Mouse (Mus musculus): ENCODE measurements around the gene Acyp1. TPM values are rescaled to one million over a fixed set of nuclear protein-coding genes. Genes with fewer than 3 reads are reported as not detected.

The Acyp1 gene
- polyA plus RNA-seq, 1 experiment: 17.7 TPM

DNA sequence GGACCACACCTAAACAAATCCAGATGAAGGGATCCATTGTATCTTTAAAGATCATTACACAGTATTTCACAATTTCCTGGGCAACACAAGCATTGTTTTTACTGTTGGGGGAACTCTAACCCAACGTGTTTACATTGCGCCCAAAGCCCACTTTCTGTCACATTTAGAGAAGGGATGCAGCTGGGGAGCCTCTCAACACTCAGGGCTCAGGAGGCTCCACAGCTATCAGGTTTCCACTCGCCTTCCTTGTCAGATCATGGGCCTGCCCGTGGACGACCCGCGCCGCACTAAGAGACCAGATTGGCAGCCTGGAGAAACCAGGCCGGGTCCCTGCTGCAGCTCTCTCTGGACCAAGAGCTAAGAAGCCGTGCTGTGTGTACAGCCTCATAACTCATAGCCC lies 14.7 kb downstream of the Acyp1 start:
- H3K4me1 ChIP-seq (ENCODE audit: control insufficient read depth, insufficient read depth, low read length): peaks cover 3% of the 10 kb centered on the region; the same call in 1 of the 2 replicates
- no peak overlapping the region for H3K4me3 ChIP-seq (ENCODE audit: insufficient read depth, low read length)
- H3K27ac ChIP-seq (ENCODE audit: insufficient read depth, low read length): no peak overlapping the region
- TF ChIP-seq POLR2A (IDR thresholded peaks at IDR 0.05; ENCODE audit: low read depth, low read length) (no peak), CTCF (IDR thresholded peaks at IDR 0.05; ENCODE audit: borderline replicate concordance, insufficient read depth, low read length) (no peak)

DNA sequence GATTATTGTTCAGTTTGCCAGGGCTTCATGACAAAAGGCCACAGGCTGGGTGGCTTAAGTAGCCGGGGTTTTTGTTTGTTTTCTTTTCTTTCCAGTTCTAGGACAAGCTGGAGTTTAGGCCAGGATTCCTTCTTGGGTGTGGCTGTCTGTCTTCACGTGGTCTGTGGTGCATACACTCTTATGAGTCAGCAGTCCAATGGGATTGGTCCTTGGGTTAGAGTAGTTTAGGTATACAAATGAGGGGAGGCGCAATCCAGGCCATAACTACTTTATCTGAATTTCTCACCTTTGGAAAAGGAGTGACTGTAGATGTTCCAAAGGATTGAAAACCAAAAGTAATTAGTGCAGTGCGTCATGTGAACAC lies 16.4 kb downstream of the Acyp1 start:
- Histone ChIP-seq H3K4me1 (ENCODE audit: control insufficient read depth, insufficient read depth, low read length) (peaks cover 3% of the 10 kb centered on the region; the same call in 1 of the 2 replicates), H3K4me3 (ENCODE audit: insufficient read depth, low read length) (no peak overlapping the region), H3K27ac (ENCODE audit: insufficient read depth, low read length) (no peak overlapping the region)
- no peak for TF ChIP-seq CTCF (IDR thresholded peaks at IDR 0.05; ENCODE audit: borderline replicate concordance, insufficient read depth, low read length)
- no peak for TF ChIP-seq POLR2A (IDR thresholded peaks at IDR 0.05; ENCODE audit: low read depth, low read length)

DNA sequence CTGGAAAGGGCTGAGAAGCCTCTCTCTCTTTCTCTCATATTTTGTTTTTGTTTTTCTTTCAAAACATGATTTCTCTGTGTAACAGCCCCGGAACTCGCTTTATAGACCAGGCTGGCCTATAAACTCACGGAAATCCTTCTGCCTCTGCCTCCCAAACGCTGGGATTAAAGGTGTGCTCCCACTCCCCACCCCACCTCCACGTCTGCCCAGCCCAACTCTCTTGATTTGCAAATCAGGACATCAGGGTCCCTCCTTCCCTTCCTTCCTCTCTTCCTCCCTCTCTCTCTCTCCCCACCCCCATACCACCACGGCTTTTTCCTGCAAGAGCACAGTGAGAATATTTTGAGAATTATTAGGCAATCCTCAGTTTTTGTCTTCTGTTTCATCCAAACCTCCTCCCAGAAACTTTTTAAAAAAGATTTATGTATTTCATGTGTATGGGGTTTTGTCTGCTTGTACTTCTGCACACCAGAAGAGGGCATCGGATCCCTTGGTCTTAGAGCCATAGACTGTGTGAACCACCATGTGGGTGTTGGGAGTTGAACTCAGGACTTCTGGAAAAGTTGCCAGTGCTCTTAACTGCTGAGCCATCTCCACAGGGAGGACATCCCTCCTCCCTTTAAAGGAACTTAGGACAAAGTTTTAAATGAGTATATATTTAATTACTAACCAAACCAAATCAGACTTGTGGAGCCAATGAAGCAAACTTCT lies 17.0 kb downstream of the Acyp1 start:
- H3K4me3 ChIP-seq (ENCODE audit: insufficient read depth, low read length): no peak overlapping the region
- no peak for TF ChIP-seq CTCF (IDR thresholded peaks at IDR 0.05; ENCODE audit: borderline replicate concordance, insufficient read depth, low read length)
- TF ChIP-seq POLR2A (IDR thresholded peaks at IDR 0.05; ENCODE audit: low read depth, low read length): no peak
- H3K4me1 ChIP-seq (ENCODE audit: control insufficient read depth, insufficient read depth, low read length): peaks cover 3% of the 10 kb centered on the region; the same call in 1 of the 2 replicates
- no peak overlapping the region for H3K27ac ChIP-seq (ENCODE audit: insufficient read depth, low read length)

DNA sequence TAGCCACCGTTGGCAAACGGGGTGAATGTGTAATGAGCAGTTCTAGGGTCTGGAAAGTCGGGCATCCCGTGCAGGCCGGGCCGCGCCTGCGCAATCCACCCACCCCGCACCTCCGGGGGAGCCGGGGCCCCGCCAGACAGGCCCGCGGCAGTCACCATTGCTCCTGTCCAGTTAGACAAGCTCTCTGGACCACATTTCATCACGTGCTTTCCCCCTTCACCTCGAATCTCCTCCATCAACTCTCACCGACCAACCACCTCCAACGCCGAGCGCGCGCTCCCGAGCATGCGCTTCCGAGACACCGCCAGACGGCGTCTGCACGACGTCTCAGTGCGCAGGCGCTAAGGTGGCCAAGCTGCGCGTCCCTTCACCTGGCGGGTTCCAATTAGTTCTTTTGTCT lies 17.9 kb downstream of the Acyp1 start, which contains the start of gene Mlh3:
Mlh3 (minus strand) TSS at position 281 of the 400 bp plus-strand sequence.
- peak within 1 kb of the TSS; percentile 40 for H3K4me3 ChIP-seq (ENCODE audit: insufficient read depth, low read length)

DNA sequence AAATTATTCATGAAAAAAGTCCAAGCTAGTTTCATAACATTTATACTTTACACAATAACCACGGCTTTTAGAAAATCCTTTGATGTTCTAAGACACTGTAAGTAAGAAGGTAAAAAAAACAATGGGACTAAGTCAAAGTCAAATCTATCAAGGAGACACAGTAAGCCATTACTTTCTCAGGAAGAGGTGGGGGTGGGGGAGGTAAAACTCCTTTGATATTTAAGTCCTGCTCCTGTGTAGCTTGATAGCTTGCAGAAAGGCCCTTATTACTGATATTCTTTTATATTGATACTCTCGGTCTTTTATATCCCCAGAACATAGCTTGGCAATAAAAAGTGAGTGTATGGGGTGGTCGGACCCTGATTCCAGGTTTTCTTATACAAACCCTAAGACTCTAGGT lies 18.4 kb downstream of the Acyp1 start:
- no peak for TF ChIP-seq CTCF (IDR thresholded peaks at IDR 0.05; ENCODE audit: borderline replicate concordance, insufficient read depth, low read length)
- no peak for TF ChIP-seq POLR2A (IDR thresholded peaks at IDR 0.05; ENCODE audit: low read depth, low read length)
- Histone ChIP-seq H3K27ac (ENCODE audit: insufficient read depth, low read length) (no peak overlapping the region), H3K4me1 (ENCODE audit: control insufficient read depth, insufficient read depth, low read length) (peaks cover 3% of the 10 kb centered on the region), H3K4me3 (ENCODE audit: insufficient read depth, low read length) (peak overlapping the region; percentile 40)

More for the DNA sequence above, 17.9 kb downstream of the Acyp1 start, which contains the start of gene Mlh3:
- Histone ChIP-seq H3K27ac (ENCODE audit: insufficient read depth, low read length) (no peak within 1 kb of the TSS), H3K4me1 (ENCODE audit: control insufficient read depth, insufficient read depth, low read length) (peaks cover 3% of the 10 kb centered on the region)
- TF ChIP-seq CTCF (IDR thresholded peaks at IDR 0.05; ENCODE audit: borderline replicate concordance, insufficient read depth, low read length) (peak; percentile 34; the same call in 1 of the 2 replicates), POLR2A (IDR thresholded peaks at IDR 0.05; ENCODE audit: low read depth, low read length) (peak; percentile 79)

DNA sequence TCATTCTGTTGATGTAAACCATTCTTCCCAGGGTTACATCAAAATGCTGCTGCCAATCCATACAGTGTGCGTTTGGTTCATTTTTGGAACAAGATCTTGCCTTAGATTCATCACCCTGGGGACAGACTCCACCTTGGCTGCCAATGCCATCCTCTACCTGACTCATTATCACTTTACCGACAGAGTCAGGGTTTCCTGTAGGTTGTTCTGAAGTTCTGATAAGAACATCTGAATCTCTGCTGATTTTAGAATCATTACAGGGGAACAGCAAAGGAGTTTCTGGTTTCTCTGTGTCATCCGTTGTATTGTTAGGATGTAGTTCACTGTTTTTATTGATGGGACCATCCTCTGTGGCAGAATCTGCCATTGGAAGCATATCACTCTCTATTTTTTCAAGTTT lies 22.0 kb downstream of the Acyp1 start:
- no peak overlapping the region for H3K27ac ChIP-seq (ENCODE audit: insufficient read depth, low read length)
- TF ChIP-seq CTCF (IDR thresholded peaks at IDR 0.05; ENCODE audit: borderline replicate concordance, insufficient read depth, low read length) (no peak), POLR2A (IDR thresholded peaks at IDR 0.05; ENCODE audit: low read depth, low read length) (no peak)

DNA sequence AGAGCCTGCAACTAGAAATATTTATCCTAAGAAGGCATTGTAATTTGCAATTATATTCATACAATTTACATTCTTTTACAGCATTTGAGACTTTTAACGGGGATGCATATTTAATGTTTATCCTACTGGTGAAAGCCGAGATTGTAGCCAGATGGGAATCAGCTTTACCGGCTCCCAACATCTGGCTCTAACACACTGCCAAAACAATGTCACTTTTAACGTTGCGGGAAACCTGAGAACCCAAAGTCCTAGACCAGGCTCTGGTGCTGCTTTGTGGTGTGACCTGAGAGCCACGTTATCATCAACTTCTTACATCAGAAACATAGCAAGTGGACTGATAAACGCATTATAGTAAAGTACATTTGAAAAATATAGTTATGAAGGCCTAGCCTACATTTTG lies 23.3 kb downstream of the Acyp1 start:
- Histone ChIP-seq H3K27ac (ENCODE audit: insufficient read depth, low read length) (no peak overlapping the region), H3K4me3 (ENCODE audit: insufficient read depth, low read length) (no peak overlapping the region), H3K4me1 (ENCODE audit: control insufficient read depth, insufficient read depth, low read length) (peaks cover 6% of the 10 kb centered on the region)
- TF ChIP-seq POLR2A (IDR thresholded peaks at IDR 0.05; ENCODE audit: low read depth, low read length): no peak
- no peak for TF ChIP-seq CTCF (IDR thresholded peaks at IDR 0.05; ENCODE audit: borderline replicate concordance, insufficient read depth, low read length)

More for the DNA sequence above, 22.0 kb downstream of the Acyp1 start:
- Histone ChIP-seq H3K4me1 (ENCODE audit: control insufficient read depth, insufficient read depth, low read length) (peaks cover 6% of the 10 kb centered on the region), H3K4me3 (ENCODE audit: insufficient read depth, low read length) (no peak overlapping the region)

DNA sequence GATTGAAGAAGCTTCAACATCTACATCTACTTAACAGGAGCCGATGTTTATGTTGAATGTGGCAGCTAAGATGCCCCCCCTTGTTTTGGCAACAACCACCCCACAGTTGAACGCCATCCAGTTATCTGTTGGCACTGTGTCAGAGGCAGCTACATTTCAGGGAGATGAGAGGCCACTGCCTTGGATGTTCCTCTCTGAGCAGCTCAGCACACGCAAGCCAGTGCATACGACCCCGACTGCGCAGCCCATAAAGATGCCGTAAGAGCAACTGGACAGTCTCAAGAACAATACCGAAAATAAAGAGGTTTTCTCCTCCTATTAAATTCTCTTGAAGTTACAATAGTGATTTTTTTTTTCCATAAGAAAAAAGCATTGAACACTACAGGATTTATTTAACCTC lies 23.7 kb downstream of the Acyp1 start:
- no peak overlapping the region for H3K4me3 ChIP-seq (ENCODE audit: insufficient read depth, low read length)
- peaks cover 6% of the 10 kb centered on the region for H3K4me1 ChIP-seq (ENCODE audit: control insufficient read depth, insufficient read depth, low read length)
- H3K27ac ChIP-seq (ENCODE audit: insufficient read depth, low read length): no peak overlapping the region
- TF ChIP-seq POLR2A (IDR thresholded peaks at IDR 0.05; ENCODE audit: low read depth, low read length): no peak
- TF ChIP-seq CTCF (IDR thresholded peaks at IDR 0.05; ENCODE audit: borderline replicate concordance, insufficient read depth, low read length): no peak

DNA sequence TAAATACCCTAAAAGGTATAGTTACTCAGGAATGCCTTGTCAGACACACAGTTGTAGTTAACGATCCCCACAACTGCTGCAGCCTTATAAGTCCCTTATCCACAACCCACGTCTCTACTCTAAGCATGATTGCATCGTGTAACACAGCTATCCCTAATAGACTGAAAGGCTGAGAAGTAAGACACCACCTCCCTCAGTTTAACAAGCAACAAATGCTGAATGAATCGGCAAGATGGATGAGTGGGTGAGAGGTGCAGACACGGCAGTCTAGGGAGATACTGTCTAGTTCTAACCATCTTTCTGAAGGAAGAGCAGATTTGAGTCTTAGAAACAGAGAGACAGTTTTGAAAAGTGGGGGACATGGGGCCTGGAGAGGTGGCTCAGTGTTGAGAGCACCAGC lies 25.0 kb downstream of the Acyp1 start:
- Histone ChIP-seq H3K27ac (ENCODE audit: insufficient read depth, low read length) (peak overlapping the region; percentile 35; the same call in 1 of the 2 replicates), H3K4me3 (ENCODE audit: insufficient read depth, low read length) (no peak overlapping the region), H3K4me1 (ENCODE audit: control insufficient read depth, insufficient read depth, low read length) (peaks cover 6% of the 10 kb centered on the region)
- TF ChIP-seq CTCF (IDR thresholded peaks at IDR 0.05; ENCODE audit: borderline replicate concordance, insufficient read depth, low read length) (no peak), POLR2A (IDR thresholded peaks at IDR 0.05; ENCODE audit: low read depth, low read length) (no peak)

DNA sequence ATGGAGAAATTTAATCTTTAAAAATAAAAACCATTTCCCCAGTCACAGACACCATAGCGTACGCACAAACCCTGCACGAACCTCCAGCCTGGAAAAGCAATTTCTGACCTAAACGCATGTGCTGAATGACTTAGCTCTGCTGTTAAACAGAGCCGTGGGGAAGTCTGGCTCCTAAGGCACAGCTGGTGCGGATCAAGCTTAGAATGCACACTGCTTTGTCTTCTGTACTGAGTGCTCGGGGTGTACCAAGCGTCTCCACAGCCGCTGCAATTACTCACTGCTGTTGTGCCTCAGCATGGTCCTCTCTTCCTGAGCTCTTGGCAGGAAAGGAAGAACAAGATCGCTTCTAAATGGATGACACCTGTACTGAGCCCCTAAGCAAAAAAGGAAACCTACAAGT lies 25.7 kb downstream of the Acyp1 start:
- Histone ChIP-seq H3K4me1 (ENCODE audit: control insufficient read depth, insufficient read depth, low read length) (peaks cover 6% of the 10 kb centered on the region), H3K4me3 (ENCODE audit: insufficient read depth, low read length) (no peak overlapping the region), H3K27ac (ENCODE audit: insufficient read depth, low read length) (no peak overlapping the region)
- TF ChIP-seq CTCF (IDR thresholded peaks at IDR 0.05; ENCODE audit: borderline replicate concordance, insufficient read depth, low read length) (no peak), POLR2A (IDR thresholded peaks at IDR 0.05; ENCODE audit: low read depth, low read length) (no peak)
